Comparison of ENCODE assay signal across 12 mouse cellular contexts in the genomic region with DNA sequence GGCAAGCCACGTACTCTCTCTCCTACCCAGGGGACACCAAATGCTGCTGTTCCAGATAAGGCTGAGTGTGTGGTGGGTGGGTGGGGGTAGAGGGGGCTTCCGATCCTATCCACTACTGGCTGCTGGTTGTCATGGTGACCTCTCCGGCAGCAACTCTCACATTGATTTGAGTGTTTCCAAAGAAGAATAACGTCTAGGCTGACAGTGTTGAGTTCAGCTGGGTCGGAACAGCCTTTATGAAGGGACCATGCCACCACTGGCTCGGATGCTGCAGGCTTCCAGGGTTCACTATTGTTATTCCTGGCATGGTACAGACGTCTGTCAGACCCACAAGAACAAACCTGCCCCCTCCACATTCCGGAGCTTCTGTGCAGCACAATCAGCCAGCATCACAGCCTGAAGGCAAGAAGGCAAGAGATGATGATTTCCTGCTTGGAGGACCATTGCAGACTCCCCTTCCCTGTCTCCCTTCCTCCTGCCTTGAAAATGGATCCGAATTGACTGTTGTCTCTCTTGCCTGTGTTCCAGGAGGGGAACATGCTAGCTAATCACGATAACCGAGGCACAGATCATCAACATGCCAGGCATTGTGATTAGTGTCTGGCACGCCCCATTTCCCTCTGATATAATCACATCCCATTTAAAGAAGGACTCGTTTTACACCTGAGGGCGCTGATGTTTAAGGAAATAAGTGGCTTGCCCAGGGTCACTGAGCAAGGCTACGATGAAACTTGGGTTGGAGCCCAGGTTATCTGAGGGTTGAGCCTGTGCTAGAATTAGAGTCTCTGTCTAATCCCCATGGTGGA. TPM values are rescaled to one million over a fixed set of nuclear protein-coding genes. Genes with fewer than 3 reads are reported as not detected.
DNase-seq lines count a peak whose midpoint lies in the region; ATAC-seq and TF ChIP-seq lines count a peak whose summit lies in the region.
"Had no signal": no experiment of that assay in that cellular context is flagged by ENCODE, and none has a peak within 500 bp of the region (broad histone marks: within the 10 kb centered on the region; RNA-seq: fewer than 3 reads in every experiment).

No protein-coding gene starts in this region.

- no peak for TF ChIP-seq POLR2A in brain, embryonic 14.5 days (IDR thresholded peaks at IDR 0.05; ENCODE audit: borderline replicate concordance, extremely low read depth, insufficient read depth, insufficient read length, poor library complexity, severe bottlenecking)

- no peaks in the 10 kb centered on the region for H3K27me3 ChIP-seq in heart, embryonic 10.5 days (ENCODE audit: insufficient read depth, poor library complexity, severe bottlenecking)
- no peaks in the 10 kb centered on the region for H3K27me3 ChIP-seq in forebrain, postnatal 0 days (ENCODE audit: insufficient read depth, low read length)
- H3K27me3 ChIP-seq in midbrain, embryonic 13.5 days: no peaks in the 10 kb centered on the region

- peak overlapping the region; percentile 31 for H3K4me3 ChIP-seq in heart, embryonic 10.5 days
- H3K4me3 ChIP-seq in forebrain, postnatal 0 days (ENCODE audit: low read depth, low read length): no peak overlapping the region
- H3K4me3 ChIP-seq in midbrain, embryonic 13.5 days (replicated peaks): 0 out of 2 replicates have a peak overlapping the region, but pooled peaks have one; percentile 10
- H3K4me3 ChIP-seq: gastrocnemius, adult 2 months had no signal

- TF ChIP-seq CTCF in brain, embryonic 14.5 days (IDR thresholded peaks at IDR 0.05; ENCODE audit: borderline replicate concordance, extremely low read depth, insufficient read depth, insufficient read length): no peak
- TF ChIP-seq CTCF in forebrain, postnatal 0 days (IDR thresholded peaks at IDR 0.05; ENCODE audit: low read depth): no peak

- peak overlapping the region; percentile 59 for H3K27ac ChIP-seq in heart, embryonic 10.5 days
- H3K27ac ChIP-seq in forebrain, postnatal 0 days (ENCODE audit: low read depth, low read length): peak overlapping the region; percentile 69
- peak overlapping the region; percentile 75 for H3K27ac ChIP-seq in midbrain, embryonic 13.5 days
- H3K27ac ChIP-seq: gastrocnemius, adult 2 months had no signal

- H3K9me3 ChIP-seq in heart, embryonic 10.5 days: no peaks in the 10 kb centered on the region
- H3K9me3 ChIP-seq in forebrain, postnatal 0 days (ENCODE audit: low read length): no peaks in the 10 kb centered on the region
- H3K9me3 ChIP-seq in midbrain, embryonic 13.5 days: no peaks in the 10 kb centered on the region

- H3K36me3 ChIP-seq in heart, embryonic 10.5 days: no peaks in the 10 kb centered on the region
- H3K36me3 ChIP-seq in forebrain, postnatal 0 days (ENCODE audit: insufficient read depth): no peaks in the 10 kb centered on the region
- no peaks in the 10 kb centered on the region for H3K36me3 ChIP-seq in midbrain, embryonic 13.5 days

- peak overlapping the region; percentile 33 for H3K4me2 ChIP-seq in forebrain, postnatal 0 days (ENCODE audit: low read depth)
- H3K4me2 ChIP-seq in midbrain, embryonic 13.5 days (replicated peaks): peak overlapping the region; percentile 32

- H3K9ac ChIP-seq in forebrain, postnatal 0 days: no peak overlapping the region
- no peak overlapping the region; the same call in 1 of the 2 replicates for H3K9ac ChIP-seq in midbrain, embryonic 13.5 days (replicated peaks)

- ATAC-seq in forebrain, postnatal 0 days: peak; percentile 94
- peak; percentile 85 for ATAC-seq in midbrain, embryonic 13.5 days

- 35% methylated on average over 15 of the region's 15 CpGs for WGBS in heart, embryonic 10.5 days
- WGBS in forebrain, postnatal 0 days: 21% methylated on average over 15 of the region's 15 CpGs
- WGBS in midbrain, embryonic 13.5 days: 31% methylated on average over 15 of the region's 15 CpGs

- no peak for DNase-seq in heart, embryonic 10.5 days (ENCODE audit: low spot score)
- DNase-seq in heart, postnatal 4 days: no peak
- peak; percentile 78 for DNase-seq in brain, embryonic 14.5 days (ENCODE audit: low read depth)
- peak; percentile 71 for DNase-seq in forebrain, postnatal 0 days
- DNase-seq in natural killer cell, adult 2 months (ENCODE audit: low spot score in 2 of 2): no peak
- DNase-seq in adipocyte (ENCODE audit: low spot score): no peak
- no peak for DNase-seq in right cerebral cortex, adult 18-20 months
- DNase-seq: cerebellum, postnatal 14 days; gastrocnemius, adult 2 months; lung, postnatal 4 days; thymus, postnatal 4 days had no signal

- H3K4me1 ChIP-seq in heart, embryonic 10.5 days: peaks cover 21% of the 10 kb centered on the region
- peaks cover 9% of the 10 kb centered on the region; the same call in 1 of the 2 replicates for H3K4me1 ChIP-seq in forebrain, postnatal 0 days (ENCODE audit: insufficient read depth)
- H3K4me1 ChIP-seq in midbrain, embryonic 13.5 days (replicated peaks): peaks cover 14% of the 10 kb centered on the region

RNA-seq across cellular contexts. Expression of gene Jdp2, which starts 17.4 kb away (rescaled TPM):
- 0.63 and 0.68 TPM in 2 replicates for polyA plus RNA-seq in heart, embryonic 10.5 days (2016; fragmentation: Nextera tagmentation; extraction: Ambion mirVana)
- 10 to 100 TPM in 1 of 2 experiments, 1 to 10 TPM in 1; 9.1 to 12.2 TPM for total RNA-seq in heart, postnatal 4 days (2021)
- polyA plus RNA-seq in brain, embryonic 14.5 days (2012; rRNA removed): 7.3 and 11.9 TPM in 2 replicates
- total RNA-seq in forebrain, postnatal 0 days (2014; rRNA removed): 10.4 and 17.2 TPM in 2 replicates
- 0.24 and 0.60 TPM in 2 replicates for polyA plus RNA-seq in forebrain, postnatal 0 days (2015; fragmentation: Nextera tagmentation; extraction: Ambion mirVana)
- polyA plus RNA-seq in midbrain, embryonic 13.5 days (2015; fragmentation: Nextera tagmentation; extraction: Ambion mirVana): 0.24 and 0.34 TPM in 2 replicates

Comparison
In these comparisons a context has a peak if more than half of its experiments do, and no peak if none do; other contexts are left out.
1. DNase-seq: peak in brain, embryonic 14.5 days (single experiment) and forebrain, postnatal 0 days (single experiment); none in heart, embryonic 10.5 days (single experiment), heart, postnatal 4 days (single experiment), natural killer cell, adult 2 months (0 of 2), adipocyte (single experiment) and right cerebral cortex, adult 18-20 months (single experiment).
2. Peak in every context shown above with its lines, with median percentiles within 50 percentile points of each other: H3K27ac ChIP-seq.